Mouse (Mus musculus): ENCODE results near the gene Mmp11. TPM values are rescaled to one million over a fixed set of nuclear protein-coding genes. Genes with fewer than 3 reads are reported as not detected.
"Not testable (repeated sequence)": the region's sequence is repeated elsewhere in the genome, so short reads cannot be mapped to it uniquely, and the experiment has no call there.

Gene Mmp11
- total RNA-seq, 1 experiment from 2014 or later: not detected

GRCm38 (mm10) chr10:75910698-75911097 lies 25.6 kb downstream of the Mmp11 start:
- ATAC-seq (replicated peaks; ENCODE audit: insufficient number of reproducible peaks, low FRiP score, low TSS enrichment, poor library complexity, severe bottlenecking): no peak

GRCm38 (mm10) chr10:75906882-75907281 lies 29.4 kb downstream of the Mmp11 start:
- ATAC-seq (replicated peaks; ENCODE audit: insufficient number of reproducible peaks, low FRiP score, low TSS enrichment, poor library complexity, severe bottlenecking): no peak

DNA sequence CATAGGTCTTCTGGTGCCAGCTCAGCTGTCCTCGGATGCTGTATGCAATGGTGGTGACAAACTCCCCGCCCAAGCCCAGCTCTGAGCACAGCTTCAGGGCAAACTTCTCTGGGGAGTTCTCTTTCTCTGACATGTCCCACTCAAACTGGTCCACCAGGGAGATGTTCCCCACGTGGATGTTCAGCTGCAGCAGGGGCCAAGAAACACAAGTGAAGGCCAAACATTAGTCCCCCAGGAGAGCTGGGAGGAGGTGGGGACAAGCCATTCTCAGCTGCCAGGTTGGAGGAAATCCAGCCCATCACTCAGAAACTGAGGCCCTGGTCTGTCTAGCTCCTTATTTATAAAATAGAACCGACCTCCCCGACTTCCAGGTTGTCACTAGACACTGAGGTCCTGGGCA lies 31.9 kb downstream of the Mmp11 start:
- ATAC-seq (replicated peaks; ENCODE audit: insufficient number of reproducible peaks, low FRiP score, low TSS enrichment, poor library complexity, severe bottlenecking): no peak

- ATAC-seq (replicated peaks; ENCODE audit: insufficient number of reproducible peaks, low FRiP score, low TSS enrichment, poor library complexity, severe bottlenecking): no peak
Observed at GRCm38 (mm10) chr10:75898846-75899245, 37.5 kb downstream of the Mmp11 start.

DNA sequence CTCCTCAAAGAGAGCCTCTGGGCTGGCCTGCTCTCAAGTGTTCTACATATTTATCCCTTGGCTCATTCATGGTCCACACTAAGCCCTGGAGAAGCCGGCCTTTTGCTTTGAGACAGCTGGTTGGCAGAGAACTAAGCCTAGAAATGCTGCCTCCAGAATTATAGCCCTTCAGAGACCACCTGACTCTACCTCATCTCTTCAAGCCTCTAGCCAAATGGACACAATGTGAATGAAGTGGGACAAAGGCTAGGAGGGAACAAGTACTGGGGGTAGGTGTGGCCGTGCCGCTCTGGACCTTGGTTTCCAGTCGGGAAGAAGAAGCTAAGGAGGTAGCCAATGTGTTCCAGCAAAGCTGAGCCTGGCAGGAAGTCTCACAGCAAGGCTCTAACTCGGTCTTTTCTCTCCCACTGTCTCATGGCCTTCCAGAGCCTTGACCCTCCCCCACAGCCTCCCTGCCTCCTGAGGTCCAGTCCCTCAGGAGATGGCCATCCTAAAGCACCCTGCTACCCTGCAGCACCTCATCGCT lies 38.2 kb downstream of the Mmp11 start:
- ATAC-seq (replicated peaks; ENCODE audit: insufficient number of reproducible peaks, low FRiP score, low TSS enrichment, poor library complexity, severe bottlenecking): no peak

- ATAC-seq (replicated peaks; ENCODE audit: insufficient number of reproducible peaks, low FRiP score, low TSS enrichment, poor library complexity, severe bottlenecking): no peak
Observed at GRCm38 (mm10) chr10:75897373-75897772, 38.9 kb downstream of the Mmp11 start.

DNA sequence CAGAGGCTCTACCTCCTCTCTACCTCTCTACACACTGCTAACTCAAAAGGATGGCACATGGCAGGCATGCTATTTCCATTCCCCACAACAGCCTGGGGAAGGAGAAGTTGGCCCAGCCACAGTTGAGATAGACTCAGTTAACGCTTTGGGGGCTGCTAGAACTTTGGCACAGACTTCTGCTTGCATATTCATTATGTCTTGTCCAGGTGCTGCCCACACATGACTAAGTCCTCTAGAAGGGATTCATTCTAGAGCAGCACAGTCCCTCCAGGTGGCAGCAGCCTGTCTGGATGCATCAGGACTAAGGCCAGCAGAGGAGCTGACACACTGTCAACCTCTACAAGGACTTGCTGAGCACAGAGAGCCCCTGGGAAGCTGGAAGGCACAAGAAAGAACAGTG lies 40.1 kb downstream of the Mmp11 start:
- ATAC-seq (replicated peaks; ENCODE audit: insufficient number of reproducible peaks, low FRiP score, low TSS enrichment, poor library complexity, severe bottlenecking): no peak

- no peak for ATAC-seq (replicated peaks; ENCODE audit: insufficient number of reproducible peaks, low FRiP score, low TSS enrichment, poor library complexity, severe bottlenecking)
Observed at GRCm38 (mm10) chr10:75895730-75896129, 40.6 kb downstream of the Mmp11 start.

DNA sequence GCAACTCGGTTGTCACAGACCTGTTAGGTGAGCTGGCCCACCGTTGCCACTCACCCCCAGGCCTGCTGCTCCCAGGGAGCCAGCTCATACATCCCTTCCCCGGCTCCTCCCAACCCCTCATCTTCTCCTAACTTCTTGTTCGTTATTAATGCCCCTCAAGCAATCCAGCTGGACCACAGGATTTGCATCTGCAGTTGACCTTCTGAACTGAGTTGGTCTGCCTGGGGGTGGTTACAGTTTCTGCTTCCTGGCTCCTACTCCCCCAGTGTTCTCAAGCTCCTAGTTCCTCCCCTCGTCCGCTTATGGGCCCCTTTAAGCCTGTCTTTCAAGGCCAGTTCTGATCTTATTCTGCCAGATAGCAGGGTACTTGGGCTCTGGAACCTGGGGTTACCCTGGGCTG lies 41.7 kb downstream of the Mmp11 start:
- ATAC-seq (replicated peaks; ENCODE audit: insufficient number of reproducible peaks, low FRiP score, low TSS enrichment, poor library complexity, severe bottlenecking): no peak

DNA sequence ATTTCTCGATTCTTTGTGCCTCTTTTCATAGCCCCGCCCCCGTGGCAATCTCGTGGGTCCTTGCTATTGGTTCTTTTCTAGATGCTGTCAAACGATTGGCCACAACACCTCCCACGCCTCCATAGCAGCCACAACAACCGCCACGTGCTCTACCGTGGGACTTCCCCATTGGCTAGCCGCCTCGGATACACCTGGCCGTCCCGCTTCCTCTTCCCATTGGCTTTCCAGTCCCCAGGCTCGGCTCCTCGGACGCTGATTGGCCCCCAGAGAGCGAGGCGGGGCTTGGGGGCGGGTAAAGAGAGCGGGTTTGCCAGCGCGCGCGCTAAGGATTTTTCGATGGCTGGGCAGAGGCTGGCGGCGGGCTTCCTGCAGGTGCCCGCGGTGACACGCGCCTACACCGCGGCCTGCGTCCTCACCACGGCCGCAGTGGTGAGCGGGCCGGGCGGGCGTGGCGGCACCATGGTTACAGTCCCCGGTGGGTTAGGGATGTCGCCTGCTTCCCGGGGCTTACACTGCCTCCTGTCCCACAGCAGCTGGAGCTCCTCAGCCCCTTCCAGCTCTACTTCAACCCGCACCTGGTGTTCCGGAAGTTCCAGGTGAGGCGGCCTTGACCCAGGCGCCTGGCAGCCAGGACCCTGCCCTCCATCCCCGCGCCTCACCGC lies 43.1 kb downstream of the Mmp11 start, which contains the start of gene Derl3:
Derl3 (plus strand) TSS at position 325 of the 662 bp plus-strand sequence.
- ATAC-seq (replicated peaks; ENCODE audit: insufficient number of reproducible peaks, low FRiP score, low TSS enrichment, poor library complexity, severe bottlenecking): peak; percentile 98

- ATAC-seq (replicated peaks; ENCODE audit: insufficient number of reproducible peaks, low FRiP score, low TSS enrichment, poor library complexity, severe bottlenecking): no peak
Observed at GRCm38 (mm10) chr10:75889406-75890153, 46.7 kb downstream of the Mmp11 start.

- ATAC-seq (replicated peaks; ENCODE audit: insufficient number of reproducible peaks, low FRiP score, low TSS enrichment, poor library complexity, severe bottlenecking): not testable (repeated sequence)
Observed at GRCm38 (mm10) chr10:75887504-75887903, 48.8 kb downstream of the Mmp11 start.

- ATAC-seq (replicated peaks; ENCODE audit: insufficient number of reproducible peaks, low FRiP score, low TSS enrichment, poor library complexity, severe bottlenecking): no peak
Observed at GRCm38 (mm10) chr10:75884742-75885141, 51.6 kb downstream of the Mmp11 start.

- ATAC-seq (replicated peaks; ENCODE audit: insufficient number of reproducible peaks, low FRiP score, low TSS enrichment, poor library complexity, severe bottlenecking): 0 out of 2 replicates have a peak, but pooled peaks have one; percentile 40
Observed at GRCm38 (mm10) chr10:75883232-75883552, 53.1 kb downstream of the Mmp11 start.

DNA sequence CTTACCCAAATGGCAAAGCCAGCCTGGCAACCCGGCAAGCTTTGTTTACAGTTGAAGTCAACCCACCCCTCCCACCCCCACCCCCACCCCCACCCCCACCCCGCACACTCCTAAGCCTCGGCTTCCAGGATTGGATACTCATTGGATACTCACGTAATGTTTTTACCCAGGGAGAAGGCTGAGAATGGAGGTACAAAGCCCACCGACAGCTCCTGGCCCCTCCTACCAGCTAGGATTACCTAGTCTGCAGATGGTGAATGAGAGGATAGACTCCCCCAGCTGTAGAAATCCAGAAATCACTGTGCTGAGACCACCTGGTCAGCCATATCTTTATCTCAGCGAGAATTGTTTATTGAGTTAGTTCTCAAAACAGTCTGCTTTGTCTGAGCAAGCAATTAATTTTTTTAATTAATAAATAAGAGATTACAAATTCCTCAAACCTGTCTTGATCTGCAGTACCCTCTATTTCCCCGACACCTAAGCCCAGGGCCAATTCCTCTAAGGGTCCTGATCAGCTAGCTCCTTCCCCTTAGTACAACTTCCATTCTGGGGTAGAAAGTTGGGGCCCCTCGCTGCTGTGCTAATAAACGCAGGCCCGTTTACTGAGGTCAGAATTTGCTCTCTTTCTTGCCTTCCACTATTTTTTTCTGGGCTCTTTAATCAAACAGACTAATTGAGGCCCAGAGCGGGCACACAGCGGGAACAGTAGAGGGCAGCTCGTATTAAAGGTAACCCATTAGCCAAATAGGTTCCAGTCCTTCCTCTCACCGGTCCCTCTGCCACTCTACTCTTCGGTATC lies 53.7 kb downstream of the Mmp11 start:
- ATAC-seq (replicated peaks; ENCODE audit: insufficient number of reproducible peaks, low FRiP score, low TSS enrichment, poor library complexity, severe bottlenecking): no peak

GRCm38 (mm10) chr10:75881578-75882432 lies 54.5 kb downstream of the Mmp11 start:
- ATAC-seq (replicated peaks; ENCODE audit: insufficient number of reproducible peaks, low FRiP score, low TSS enrichment, poor library complexity, severe bottlenecking): no peak

GRCm38 (mm10) chr10:75880771-75881577 lies 55.3 kb downstream of the Mmp11 start:
- ATAC-seq (replicated peaks; ENCODE audit: insufficient number of reproducible peaks, low FRiP score, low TSS enrichment, poor library complexity, severe bottlenecking): no peak

- no peak for ATAC-seq (replicated peaks; ENCODE audit: insufficient number of reproducible peaks, low FRiP score, low TSS enrichment, poor library complexity, severe bottlenecking)
Observed at GRCm38 (mm10) chr10:75880351-75880750, 55.9 kb downstream of the Mmp11 start.
